Mouse (Mus musculus) intestine, embryonic 15.5 days (tissue): Measurements from ENCODE around the gene Chrnb1. TPM values are rescaled to one million over a fixed set of nuclear protein-coding genes. Genes with fewer than 3 reads are reported as not detected.

Experiments
- ATAC-seq: fragments of 200-750 bp; cut with Nextera tagmentation; 2 replicates; pipeline ENCODE4 v1.8.0; 2017; ENCODE audit warnings: moderate TSS enrichment, moderate library complexity
- H3K27ac ChIP-seq: fragments of 300-500 bp; sonication (generic); 2 replicates; pipeline ENCODE4 v1.5.1; 2015; ENCODE audit warnings: mild to moderate bottlenecking, inconsistent platforms
- H3K27me3 ChIP-seq: fragments of 300-500 bp; sonication (generic); replicated peaks from 2 replicates; pipeline ENCODE4 v1.6.1; 2015; ENCODE audit warnings: inconsistent platforms
- H3K36me3 ChIP-seq: fragments of 300-500 bp; sonication (generic); 2 replicates; pipeline ENCODE4 v1.6.1; 2015; ENCODE audit warnings: inconsistent platforms
- H3K4me1 ChIP-seq: fragments of 300-500 bp; sonication (generic); replicated peaks from 2 replicates; pipeline ENCODE4 v1.6.1; 2015; ENCODE audit warnings: inconsistent platforms
- H3K4me2 ChIP-seq: fragments of 300-500 bp; sonication (generic); replicated peaks from 2 replicates; pipeline ENCODE4 v1.6.1; 2015; ENCODE audit warnings: mild to moderate bottlenecking, inconsistent platforms
- H3K4me3 ChIP-seq: fragments of 300-500 bp; sonication (generic); replicated peaks from 2 replicates; pipeline ENCODE4 v1.5.1; 2015; ENCODE audit warnings: inconsistent platforms
- H3K9ac ChIP-seq: fragments of 300-500 bp; sonication (generic); 2 replicates; pipeline ENCODE4 v1.6.1; 2015; ENCODE audit warnings: inconsistent platforms
- H3K9me3 ChIP-seq: fragments of 300-500 bp; sonication (generic); 2 replicates; pipeline ENCODE4 v1.6.1; 2016; ENCODE audit warnings: inconsistent platforms
- WGBS: fragments of 180-500 bp; shearing (Covaris S2); methylation state at CpG from one replicate; pipeline ENCODE4 v1.1.7; 2015; 5-methylcytosine and 5-hydroxymethylcytosine counted together
- polyA plus RNA-seq: library from polyadenylated mRNA; unstranded; fragments of >200 nt; fragmentation: Nextera tagmentation; extraction: Ambion mirVana; gene quantifications from 2 replicates; pipeline ENCODE4 v1.2.1, GENCODE M21; 2015

Chrnb1 gene
- polyA plus RNA-seq: 3.5 and 4.3 TPM in 2 replicates

DNA sequence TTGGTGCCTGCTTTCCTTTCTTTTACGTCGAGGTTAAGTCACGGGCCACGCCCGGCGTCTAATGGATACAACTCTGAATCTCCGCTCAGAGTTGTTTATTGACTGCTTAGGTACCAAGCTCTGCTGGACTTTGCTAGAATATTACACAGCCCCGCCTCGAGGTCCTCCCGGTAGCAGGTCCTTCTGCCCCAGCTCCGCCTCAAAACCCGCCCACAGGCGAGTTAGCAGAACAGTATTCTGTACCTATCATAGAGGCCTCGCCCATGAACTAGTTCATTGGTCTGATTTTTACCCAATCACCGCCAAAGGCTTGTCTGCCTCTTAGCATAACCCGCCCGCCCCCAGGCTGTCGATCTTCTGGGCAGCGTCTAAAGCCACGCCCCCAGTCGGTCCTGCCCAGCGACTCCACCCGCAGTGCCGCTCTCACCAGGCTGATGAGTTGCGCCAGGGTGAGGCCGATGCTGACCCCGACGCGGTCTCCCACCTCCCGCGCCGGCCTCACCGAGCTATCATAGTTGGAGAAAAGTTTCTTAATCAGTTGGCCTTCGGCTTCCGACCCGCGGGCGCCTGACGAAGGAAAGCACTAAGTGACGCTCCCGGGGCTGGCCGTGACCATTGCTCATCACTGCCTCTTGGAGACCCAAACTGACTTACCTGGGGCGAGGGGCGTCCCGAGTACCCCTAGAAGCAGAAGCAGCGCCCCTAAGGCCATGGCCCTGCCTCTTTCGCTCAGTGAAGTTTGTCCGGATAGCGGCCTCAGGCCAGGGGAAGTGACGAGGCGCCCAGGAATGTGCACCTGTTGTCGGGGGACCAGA is at the start of gene Chrnb1:
Gene Chrnb1, minus strand, starts transcription at position 776 of the 815 bp plus-strand sequence.
- Histone ChIP-seq H3K36me3 (no peaks in the 10 kb centered on the region), H3K4me3 (peak within 1 kb of the TSS; percentile 44), H3K9me3 (no peaks in the 10 kb centered on the region), H3K27me3 (no peaks in the 10 kb centered on the region), H3K4me1 (peaks cover 12% of the 10 kb centered on the region), H3K4me2 (peak within 1 kb of the TSS; percentile 92), H3K27ac (no peak within 1 kb of the TSS), H3K9ac (peak within 1 kb of the TSS; percentile 34)
- ATAC-seq: peak; percentile 99
- WGBS: 1% methylated on average over 52 of the region's 52 CpGs

DNA sequence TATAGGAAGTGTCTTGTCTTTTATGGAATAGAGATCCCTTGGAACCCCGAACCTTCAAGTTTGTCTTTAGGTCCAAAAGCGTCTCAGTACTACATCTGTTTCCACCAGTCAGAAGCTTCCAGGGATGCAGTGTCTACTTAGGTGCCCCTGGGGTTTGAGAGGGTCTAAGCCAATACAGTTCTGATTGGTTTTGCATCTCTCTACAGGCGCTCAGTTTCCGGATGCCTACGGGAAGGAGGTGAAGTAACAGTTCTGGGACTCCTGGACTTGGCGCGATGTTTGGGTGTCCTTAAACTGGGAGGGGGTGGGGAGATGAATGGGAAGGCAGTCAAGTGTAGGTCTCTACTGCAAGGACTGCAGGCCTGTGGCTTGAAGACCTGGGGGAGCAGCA is 43.0 kb upstream of the Chrnb1 start:
- H3K4me2 ChIP-seq: peak overlapping the region; percentile 92
- peak overlapping the region; percentile 71 for H3K4me3 ChIP-seq
- peaks cover 36% of the 10 kb centered on the region for H3K4me1 ChIP-seq
- ATAC-seq: no peak
- no peaks in the 10 kb centered on the region for H3K9me3 ChIP-seq
- peak overlapping the region; percentile 86 for H3K27ac ChIP-seq
- 0% methylated on average over 7 of the region's 7 CpGs for WGBS
- peak overlapping the region; percentile 72 for H3K9ac ChIP-seq
- no peaks in the 10 kb centered on the region for H3K36me3 ChIP-seq
- no peaks in the 10 kb centered on the region for H3K27me3 ChIP-seq

DNA sequence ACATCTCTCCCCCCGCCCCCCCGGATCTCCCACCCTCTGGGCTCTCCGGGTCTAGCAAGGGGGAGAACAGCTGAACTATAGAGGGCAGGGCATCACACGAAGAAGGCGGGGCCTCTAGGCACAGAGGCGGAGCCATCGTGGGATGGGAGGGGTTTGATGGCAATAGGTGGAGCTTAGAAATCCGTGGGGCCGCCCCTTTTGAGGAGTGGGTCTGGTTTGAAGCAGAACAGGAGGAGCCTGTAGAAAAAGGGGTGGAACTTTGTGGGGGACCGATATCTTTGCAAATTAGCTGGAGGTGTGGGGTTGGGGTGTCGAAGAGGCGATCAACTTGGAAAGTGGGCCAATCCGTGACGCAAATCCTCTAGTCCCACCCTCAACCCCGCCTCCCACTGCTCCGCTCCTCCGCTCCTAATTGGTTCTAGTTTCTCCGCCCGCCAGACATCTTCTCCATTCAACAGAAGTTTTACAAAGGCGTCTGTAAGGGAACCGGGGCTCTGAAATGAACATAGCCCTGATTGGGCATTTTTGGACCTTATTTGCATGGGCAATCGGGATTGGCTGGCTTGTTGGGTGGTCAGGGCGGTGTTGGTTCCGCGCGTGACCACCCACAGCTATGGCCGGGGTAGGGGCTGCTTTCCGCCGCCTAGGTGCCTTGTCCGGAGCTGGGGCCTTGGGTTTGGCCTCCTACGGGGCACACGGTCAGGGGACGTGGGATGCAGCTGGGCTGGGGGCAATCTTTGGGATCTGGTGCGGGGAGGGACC is 42.4 kb upstream of the Chrnb1 start, which contains the start of gene Tmem256:
Gene Tmem256, plus strand, starts transcription at position 563 of the 762 bp plus-strand sequence.
- peak within 1 kb of the TSS; percentile 87 for H3K27ac ChIP-seq
- peak within 1 kb of the TSS; percentile 72 for H3K9ac ChIP-seq
- under 1% methylated on average over 34 of the region's 34 CpGs for WGBS

DNA sequence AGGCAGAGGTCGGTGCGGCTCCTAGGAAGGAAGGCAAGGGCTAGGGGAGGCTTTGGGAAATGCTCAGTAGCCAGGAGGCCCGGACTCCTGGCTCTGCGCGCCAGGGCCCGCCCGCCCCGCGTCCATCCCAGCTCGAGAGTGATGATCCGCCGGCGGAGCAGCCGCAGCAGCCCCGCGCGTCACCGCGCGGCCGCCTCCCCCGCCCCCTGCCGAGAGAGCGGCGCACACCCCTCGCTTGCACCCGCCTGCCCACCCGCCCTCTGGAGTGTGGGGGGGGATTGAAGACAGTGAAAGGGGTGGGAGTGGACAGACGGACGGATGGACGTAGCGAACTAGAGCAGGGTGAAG is 41.8 kb upstream of the Chrnb1 start, which contains the start of gene Nlgn2:
Gene Nlgn2, minus strand, starts transcription at position 181 of the 348 bp plus-strand sequence.
- Histone ChIP-seq H3K9me3 (no peaks in the 10 kb centered on the region), H3K4me3 (peak within 1 kb of the TSS; percentile 71), H3K36me3 (no peaks in the 10 kb centered on the region), H3K27ac (peak within 1 kb of the TSS; percentile 87), H3K27me3 (no peaks in the 10 kb centered on the region), H3K9ac (peak within 1 kb of the TSS; percentile 72), H3K4me2 (peak within 1 kb of the TSS; percentile 92), H3K4me1 (peaks cover 37% of the 10 kb centered on the region)
- WGBS: under 1% methylated on average over 32 of the region's 32 CpGs
- ATAC-seq: peak; percentile 74

More for the DNA sequence above, 42.4 kb upstream of the Chrnb1 start, which contains the start of gene Tmem256:
- Histone ChIP-seq H3K4me3 (peak within 1 kb of the TSS; percentile 71), H3K4me1 (peaks cover 37% of the 10 kb centered on the region), H3K27me3 (no peaks in the 10 kb centered on the region), H3K4me2 (peak within 1 kb of the TSS; percentile 92), H3K36me3 (no peaks in the 10 kb centered on the region), H3K9me3 (no peaks in the 10 kb centered on the region)
- peak; percentile 93 for ATAC-seq

DNA sequence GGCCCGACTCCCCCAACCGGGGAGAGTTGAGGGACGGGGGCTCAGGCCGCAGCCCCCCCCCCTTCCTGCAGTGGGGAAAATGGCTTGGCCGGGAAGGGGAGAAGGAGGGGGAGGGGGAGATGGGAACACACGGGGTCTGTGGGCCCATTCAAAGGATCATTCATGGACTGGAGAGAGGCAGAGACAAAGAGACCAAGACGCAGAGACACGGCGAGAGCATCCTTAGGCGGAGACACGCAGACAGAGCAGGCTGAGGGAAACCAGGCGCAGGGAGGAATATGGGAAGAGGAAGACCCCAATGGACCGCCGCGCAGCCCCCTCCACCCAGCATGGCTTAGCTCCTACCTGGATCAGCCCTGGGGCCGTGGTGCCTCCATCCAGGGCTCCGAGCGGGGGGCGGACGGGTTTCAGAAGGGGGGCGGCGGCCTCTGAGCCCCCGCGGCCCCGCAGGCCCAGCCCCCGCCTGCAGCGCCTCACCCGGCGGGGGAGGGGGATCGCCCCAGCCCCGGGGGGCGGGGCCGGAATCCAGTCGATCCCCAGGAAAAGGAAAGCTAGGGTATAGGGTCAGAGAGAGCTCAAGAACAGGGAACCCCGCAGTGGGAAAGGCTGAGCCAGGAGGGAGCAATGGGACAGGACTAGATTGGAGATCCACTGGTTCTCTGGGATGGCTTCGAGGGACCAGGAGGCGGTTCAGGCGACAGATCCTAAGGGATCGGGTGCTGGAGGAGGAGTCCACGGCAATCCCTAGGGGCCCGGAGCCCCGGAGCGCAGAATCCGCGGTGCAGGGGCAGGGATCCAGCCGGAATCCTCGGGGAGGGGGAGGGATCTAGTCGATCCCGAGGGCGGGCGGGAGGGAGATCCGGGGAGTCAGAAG is 41.2 kb upstream of the Chrnb1 start:
- 1% methylated on average over 48 of the region's 52 CpGs for WGBS
- H3K9ac ChIP-seq: peak overlapping the region; percentile 65
- peak; percentile 0; the same call in 1 of the 2 replicates for ATAC-seq
- H3K36me3 ChIP-seq: no peaks in the 10 kb centered on the region
- H3K27ac ChIP-seq: peak overlapping the region; percentile 87
- peak overlapping the region; percentile 92 for H3K4me2 ChIP-seq
- peak overlapping the region; percentile 71 for H3K4me3 ChIP-seq
- H3K4me1 ChIP-seq: peaks cover 37% of the 10 kb centered on the region
- H3K9me3 ChIP-seq: no peaks in the 10 kb centered on the region
- no peaks in the 10 kb centered on the region for H3K27me3 ChIP-seq

DNA sequence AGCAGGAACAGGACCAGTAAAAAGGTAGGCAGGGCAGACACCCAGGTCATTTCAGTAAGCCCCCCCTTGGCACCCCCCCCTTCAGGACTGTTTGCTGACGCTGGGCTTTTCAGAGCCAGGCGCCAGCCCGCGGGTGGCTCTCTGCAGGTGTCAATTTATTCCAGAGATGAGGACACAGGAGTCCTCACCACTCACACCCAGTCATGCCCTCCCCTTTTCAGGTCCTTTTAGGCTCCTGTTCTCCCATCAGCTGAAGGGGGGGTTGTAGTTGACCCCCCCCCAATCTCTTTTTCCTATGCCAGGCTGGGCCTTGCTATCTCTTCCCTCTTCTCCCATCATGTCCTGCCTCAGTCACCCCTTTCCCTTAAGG is 40.2 kb upstream of the Chrnb1 start:
- H3K9ac ChIP-seq: no peak overlapping the region
- no peak for ATAC-seq
- peak overlapping the region; percentile 92 for H3K4me2 ChIP-seq
- 29% methylated on average over 4 of the region's 4 CpGs for WGBS
- H3K4me1 ChIP-seq: peaks cover 37% of the 10 kb centered on the region
- no peaks in the 10 kb centered on the region for H3K27me3 ChIP-seq
- no peaks in the 10 kb centered on the region for H3K9me3 ChIP-seq
- no peak overlapping the region for H3K27ac ChIP-seq
- peak overlapping the region; percentile 71 for H3K4me3 ChIP-seq
- no peaks in the 10 kb centered on the region for H3K36me3 ChIP-seq

DNA sequence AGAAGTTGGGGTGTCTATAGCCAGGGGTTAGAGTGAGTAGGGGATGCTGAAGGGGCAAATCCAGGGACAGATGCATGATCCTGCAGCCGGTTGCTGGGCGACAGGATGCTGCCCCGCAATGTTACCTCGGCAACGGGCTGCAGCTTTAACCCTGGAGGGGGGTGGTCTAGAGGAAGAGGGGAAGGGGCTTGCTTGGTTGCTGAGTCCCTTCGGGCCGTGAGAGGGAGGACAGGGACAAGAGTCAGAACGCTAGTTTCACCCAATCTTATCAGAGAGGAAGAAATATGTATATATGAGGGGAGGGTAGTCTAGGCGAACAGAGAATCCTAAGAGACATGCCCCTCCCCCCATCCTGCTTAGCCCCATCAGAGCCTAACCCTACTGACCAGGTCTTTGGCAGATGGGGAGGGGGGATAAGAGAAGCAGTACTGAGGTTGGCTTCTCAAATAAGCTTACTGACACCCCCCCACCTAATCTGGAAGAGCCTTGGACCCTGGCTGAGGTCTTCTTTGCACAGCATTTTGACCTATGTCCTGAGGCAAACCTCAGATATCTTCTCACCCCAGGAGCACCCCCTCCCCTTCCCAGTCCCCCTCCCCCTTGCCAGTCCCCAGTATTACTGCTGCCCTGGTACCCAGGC is 39.7 kb upstream of the Chrnb1 start:
- peaks cover 37% of the 10 kb centered on the region for H3K4me1 ChIP-seq
- 0 out of 2 replicates have a peak overlapping the region, but pooled peaks have one; percentile 71 for H3K4me3 ChIP-seq
- H3K9ac ChIP-seq: no peak overlapping the region
- H3K4me2 ChIP-seq: peak overlapping the region; percentile 92
- H3K36me3 ChIP-seq: no peaks in the 10 kb centered on the region
- H3K9me3 ChIP-seq: no peaks in the 10 kb centered on the region
- no peak for ATAC-seq
- H3K27me3 ChIP-seq: no peaks in the 10 kb centered on the region
- H3K27ac ChIP-seq: no peak overlapping the region
- 31% methylated on average over 9 of the region's 9 CpGs for WGBS

DNA sequence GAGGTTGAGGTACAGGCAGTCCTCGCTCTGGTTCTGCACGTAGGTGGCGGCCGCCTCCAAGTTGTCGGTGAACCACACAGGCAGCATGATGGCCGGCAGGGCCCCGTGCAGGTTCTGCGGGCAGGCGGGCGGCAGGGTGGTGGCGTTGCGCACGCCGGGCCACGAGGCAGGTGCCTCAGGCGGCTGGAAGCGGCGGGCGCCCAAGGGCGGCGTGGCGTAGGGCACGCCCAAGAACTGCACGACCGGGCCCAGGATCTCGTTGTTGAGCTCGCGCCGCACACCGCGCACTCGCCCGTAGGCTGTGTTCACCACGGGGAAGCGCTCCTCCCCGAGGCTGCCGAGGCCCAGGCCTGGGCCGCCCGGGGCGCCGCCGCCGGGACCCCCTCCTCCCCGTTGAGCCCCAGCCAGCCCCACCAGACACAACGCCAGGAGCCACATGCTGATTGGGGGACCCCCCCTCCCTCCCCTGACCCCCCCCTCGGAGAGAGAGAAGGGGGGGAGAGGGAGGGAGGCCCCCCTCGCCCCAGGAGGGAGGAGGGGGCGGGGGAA is 38.3 kb upstream of the Chrnb1 start:
- H3K27ac ChIP-seq: no peak overlapping the region
- 11% methylated on average over 42 of the region's 48 CpGs for WGBS
- H3K9ac ChIP-seq: peak overlapping the region; percentile 45
- no peaks in the 10 kb centered on the region for H3K9me3 ChIP-seq
- no peaks in the 10 kb centered on the region for H3K36me3 ChIP-seq
- peak; percentile 3; the same call in 1 of the 2 replicates for ATAC-seq
- H3K4me2 ChIP-seq: peak overlapping the region; percentile 92
- H3K4me3 ChIP-seq: peak overlapping the region; percentile 40
- H3K27me3 ChIP-seq: no peaks in the 10 kb centered on the region
- peaks cover 33% of the 10 kb centered on the region for H3K4me1 ChIP-seq

DNA sequence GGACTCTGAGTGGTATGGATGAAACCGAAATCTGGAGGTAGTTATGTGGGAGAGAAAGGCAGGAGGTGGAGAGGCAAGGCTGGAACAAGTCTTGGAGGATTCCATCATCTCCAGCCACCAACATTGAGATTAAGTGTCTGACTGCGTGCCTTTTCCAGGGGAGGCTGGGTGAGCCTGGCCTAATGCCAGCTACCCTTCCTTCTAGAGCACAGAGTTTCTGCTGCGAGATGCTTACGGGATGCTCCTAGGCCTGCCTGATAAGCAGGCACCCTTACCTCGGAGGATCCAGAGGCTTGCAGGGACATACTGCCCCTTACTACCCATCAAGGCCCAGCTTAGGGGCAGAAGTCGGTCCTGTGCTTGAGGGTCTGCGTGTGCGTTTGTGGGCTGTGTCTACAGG is 37.8 kb upstream of the Chrnb1 start:
- H3K27me3 ChIP-seq: no peaks in the 10 kb centered on the region
- H3K4me1 ChIP-seq: peaks cover 32% of the 10 kb centered on the region
- no peaks in the 10 kb centered on the region for H3K36me3 ChIP-seq
- no peak for ATAC-seq
- peak overlapping the region; percentile 92 for H3K4me2 ChIP-seq
- H3K4me3 ChIP-seq: peak overlapping the region; percentile 40
- H3K27ac ChIP-seq: no peak overlapping the region
- H3K9me3 ChIP-seq: no peaks in the 10 kb centered on the region
- 73% methylated on average over 8 of the region's 8 CpGs for WGBS
- H3K9ac ChIP-seq: peak overlapping the region; percentile 45; the same call in 1 of the 2 replicates

DNA sequence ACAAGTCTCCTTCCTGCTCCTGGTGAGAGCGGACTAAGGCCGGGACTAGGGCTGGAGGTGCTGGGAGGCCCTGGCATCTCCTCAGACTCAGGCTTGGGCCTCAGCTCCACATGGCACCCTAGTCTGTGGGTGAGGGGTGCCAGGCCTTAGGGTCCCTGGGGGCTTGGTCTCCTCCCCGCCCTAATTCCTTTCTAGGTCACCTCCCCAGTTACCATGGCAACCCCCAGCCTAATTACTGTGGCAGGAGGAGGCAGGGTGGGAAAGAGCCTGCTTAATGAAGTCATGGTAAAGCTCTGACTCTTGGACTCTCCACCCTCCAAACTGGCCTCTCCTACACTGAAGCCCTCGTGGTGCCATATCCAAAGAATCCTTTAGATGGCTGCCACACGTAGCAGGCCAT is 33.1 kb upstream of the Chrnb1 start:
- Histone ChIP-seq H3K27ac (no peak overlapping the region), H3K9ac (no peak overlapping the region), H3K4me1 (peaks cover 2% of the 10 kb centered on the region), H3K27me3 (no peaks in the 10 kb centered on the region), H3K4me2 (no peak overlapping the region), H3K9me3 (no peaks in the 10 kb centered on the region), H3K36me3 (peaks cover 21% of the 10 kb centered on the region), H3K4me3 (no peak overlapping the region)
- peak; percentile 37; the same call in 1 of the 2 replicates for ATAC-seq
- 73% methylated on average over 5 of the region's 5 CpGs for WGBS

DNA sequence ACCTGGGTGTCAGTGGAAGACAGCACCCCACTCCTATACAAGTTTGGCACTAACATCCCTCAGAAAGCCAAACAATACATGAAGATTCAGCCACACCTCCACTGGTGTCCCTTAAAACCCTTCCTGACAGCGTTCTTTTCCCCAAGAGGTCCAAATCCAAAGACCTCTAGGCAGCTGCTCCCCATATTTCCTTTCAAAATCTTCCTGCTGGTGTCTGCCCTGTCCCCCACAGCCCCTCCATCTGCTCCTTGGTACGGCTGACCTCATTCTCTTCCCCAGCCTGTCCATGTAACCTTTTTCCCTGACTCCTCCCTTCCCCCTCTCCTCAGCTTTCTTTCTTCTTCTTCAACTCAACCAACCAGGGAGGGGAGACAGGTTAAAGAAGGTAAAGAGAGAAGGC is 27.7 kb upstream of the Chrnb1 start:
- H3K27ac ChIP-seq: no peak overlapping the region
- no peak overlapping the region for H3K4me2 ChIP-seq
- no peaks in the 10 kb centered on the region for H3K9me3 ChIP-seq
- no peaks in the 10 kb centered on the region for H3K27me3 ChIP-seq
- no peak overlapping the region for H3K4me3 ChIP-seq
- 83% methylated on average over 2 of the region's 2 CpGs for WGBS
- H3K9ac ChIP-seq: no peak overlapping the region
- ATAC-seq: no peak
- H3K4me1 ChIP-seq: no peaks in the 10 kb centered on the region
- H3K36me3 ChIP-seq: peaks cover 21% of the 10 kb centered on the region
